Mouse (Mus musculus): Measurements from ENCODE around the gene Pih1d1.

GRCm38 (mm10) chr7:45193871-45194785, 40.0 kb downstream of the Pih1d1 start:
- no peak for TF ChIP-seq CTCF (IDR thresholded peaks at IDR 0.05; ENCODE audit: insufficient read depth, low read length)
- peak; percentile 34; the same call in 1 of the 2 replicates for TF ChIP-seq POLR2A (IDR thresholded peaks at IDR 0.05; ENCODE audit: borderline replicate concordance, extremely low read depth, low read depth, low read length)
